Mouse (Mus musculus): ENCODE measurements around the gene Btbd35f16. TPM values are rescaled to one million over a fixed set of nuclear protein-coding genes. Genes with fewer than 3 reads are reported as not detected.

The Btbd35f16 gene
- not detected for polyA plus RNA-seq (2014; fragmentation: Illumina TruSeq; extraction: RNeasy Lipid Tissue Mini Kit (QIAGEN cat#74804); ENCODE audit: low read depth, low replicate concordance)

DNA sequence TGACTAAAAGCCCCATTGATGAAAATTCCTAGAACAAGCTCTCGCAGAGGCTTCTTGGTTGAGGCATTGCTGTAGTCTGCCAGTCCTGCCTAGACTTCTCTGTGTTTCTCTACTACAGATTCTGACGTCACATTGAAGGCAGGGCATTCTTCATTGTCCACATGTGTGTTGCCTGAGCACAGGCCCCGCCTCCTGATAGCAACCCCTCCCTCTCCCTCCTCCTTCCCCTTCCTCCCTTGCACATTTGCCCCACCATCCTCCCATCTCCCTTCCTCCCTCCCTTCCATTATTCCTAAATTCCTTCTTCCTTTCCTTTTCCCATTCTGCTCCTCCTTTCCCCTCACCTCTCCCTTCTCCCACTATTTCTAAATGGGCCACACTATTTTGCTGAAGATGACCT, at the start of gene Btbd35f16:
Btbd35f16 (minus strand) TSS at position 101 of the 400 bp plus-strand sequence.

Other genes starting within 250 kb of the Btbd35f16 start
- not detected for gene Btbd35f10, start 204.1 kb downstream of the Btbd35f16 start, polyA plus RNA-seq (2014; fragmentation: Illumina TruSeq; extraction: RNeasy Lipid Tissue Mini Kit (QIAGEN cat#74804); ENCODE audit: low read depth, low replicate concordance)
- not detected for gene Btbd35f3, start 80.7 kb upstream of the Btbd35f16 start, polyA plus RNA-seq (2014; fragmentation: Illumina TruSeq; extraction: RNeasy Lipid Tissue Mini Kit (QIAGEN cat#74804); ENCODE audit: low read depth, low replicate concordance)
- not detected for gene Btbd35f28, start 239.6 kb upstream of the Btbd35f16 start, polyA plus RNA-seq (2014; fragmentation: Illumina TruSeq; extraction: RNeasy Lipid Tissue Mini Kit (QIAGEN cat#74804); ENCODE audit: low read depth, low replicate concordance)